Mouse (Mus musculus): Measurements from ENCODE around the gene Duoxa1. TPM values are rescaled to one million over a fixed set of nuclear protein-coding genes. Genes with fewer than 3 reads are reported as not detected.

Duoxa1 gene
- polyA plus RNA-seq, 1 experiment = 7.9 TPM

- no peak within 1 kb of the TSS for H3ac ChIP-seq (ENCODE audit: control insufficient read depth, insufficient read length, low read depth)
- no peaks in the 10 kb centered on the region for H3K79me3 ChIP-seq (ENCODE audit: low read depth)
- peaks cover 6% of the 10 kb centered on the region for H3K27me3 ChIP-seq (ENCODE audit: control insufficient read depth, insufficient read depth, insufficient read length)
- TF ChIP-seq FOSL1 (IDR thresholded peaks at IDR 0.05; ENCODE audit: insufficient read depth, low read length, poor library complexity, severe bottlenecking) (no peak), MYOD1 (IDR thresholded peaks at IDR 0.05; ENCODE audit: control insufficient read depth, insufficient read length, low read depth) (peak; percentile 19), USF1 (IDR thresholded peaks at IDR 0.05; ENCODE audit: low read depth) (no peak), CTCF (IDR thresholded peaks at IDR 0.05; ENCODE audit: control insufficient read depth, insufficient read depth, insufficient read length) (no peak), MYOG (IDR thresholded peaks at IDR 0.05; ENCODE audit: control insufficient read depth, extremely low read depth, insufficient read length) (no peak)
- H3K79me2 ChIP-seq (ENCODE audit: control insufficient read depth, insufficient read depth) = no peaks in the 10 kb centered on the region
- H3K36me3 ChIP-seq (ENCODE audit: control insufficient read depth, insufficient read depth) = no peaks in the 10 kb centered on the region
- no peak within 1 kb of the TSS for H3K4me3 ChIP-seq (ENCODE audit: insufficient read depth, poor library complexity, severe bottlenecking)
Observed at GRCm38 (mm10) chr2:122298596-122299490, 14.7 kb downstream of the Duoxa1 start, which contains the start of gene Duoxa2. Gene Duoxa2, plus strand, starts transcription at chr2:122298900.

- Histone ChIP-seq H3K36me3 (ENCODE audit: control insufficient read depth, insufficient read depth) (no peaks in the 10 kb centered on the region), H3K79me3 (ENCODE audit: low read depth) (no peaks in the 10 kb centered on the region), H3ac (ENCODE audit: control insufficient read depth, insufficient read length, low read depth) (no peak within 1 kb of the TSS), H3K79me2 (ENCODE audit: control insufficient read depth, insufficient read depth) (no peaks in the 10 kb centered on the region), H3K4me3 (ENCODE audit: insufficient read depth, poor library complexity, severe bottlenecking) (no peak within 1 kb of the TSS), H3K27me3 (ENCODE audit: control insufficient read depth, insufficient read depth, insufficient read length) (peaks cover 6% of the 10 kb centered on the region)
- TF ChIP-seq CEBPB (IDR thresholded peaks at IDR 0.05; ENCODE audit: low read depth) = no peak
- TF ChIP-seq MYOG (IDR thresholded peaks at IDR 0.05; ENCODE audit: control insufficient read depth, extremely low read depth, insufficient read length) = no peak
- TF ChIP-seq MYOD1 (IDR thresholded peaks at IDR 0.05; ENCODE audit: control insufficient read depth, insufficient read length, low read depth) = no peak
- TF ChIP-seq FOSL1 (IDR thresholded peaks at IDR 0.05; ENCODE audit: insufficient read depth, low read length, poor library complexity, severe bottlenecking) = no peak
- no peak for TF ChIP-seq MAX (IDR thresholded peaks at IDR 0.05)
- no peak for TF ChIP-seq USF1 (IDR thresholded peaks at IDR 0.05; ENCODE audit: low read depth)
- TF ChIP-seq CTCF (IDR thresholded peaks at IDR 0.05; ENCODE audit: control insufficient read depth, insufficient read depth, insufficient read length) = no peak
Observed at GRCm38 (mm10) chr2:122298096-122298499, 15.4 kb downstream of the Duoxa1 start, which contains the start of gene Duox2. Gene Duox2, minus strand, starts transcription at chr2:122298449.

GRCm38 (mm10) chr2:122297271-122298095, 16.0 kb downstream of the Duoxa1 start:
- TF ChIP-seq MAX (IDR thresholded peaks at IDR 0.05) = no peak
- no peak for TF ChIP-seq USF1 (IDR thresholded peaks at IDR 0.05; ENCODE audit: low read depth)
- no peak for TF ChIP-seq MYOG (IDR thresholded peaks at IDR 0.05; ENCODE audit: control insufficient read depth, extremely low read depth, insufficient read length)
- no peak for TF ChIP-seq CEBPB (IDR thresholded peaks at IDR 0.05; ENCODE audit: low read depth)
- TF ChIP-seq CTCF (IDR thresholded peaks at IDR 0.05; ENCODE audit: control insufficient read depth, insufficient read depth, insufficient read length) = no peak
- TF ChIP-seq MYOD1 (IDR thresholded peaks at IDR 0.05; ENCODE audit: control insufficient read depth, insufficient read length, low read depth) = no peak
- TF ChIP-seq FOSL1 (IDR thresholded peaks at IDR 0.05; ENCODE audit: insufficient read depth, low read length, poor library complexity, severe bottlenecking) = no peak
- Histone ChIP-seq H3K27me3 (ENCODE audit: control insufficient read depth, insufficient read depth, insufficient read length) (peaks cover 6% of the 10 kb centered on the region), H3K79me3 (ENCODE audit: low read depth) (no peaks in the 10 kb centered on the region), H3K4me3 (ENCODE audit: insufficient read depth, poor library complexity, severe bottlenecking) (no peak overlapping the region), H3K79me2 (ENCODE audit: control insufficient read depth, insufficient read depth) (no peaks in the 10 kb centered on the region), H3ac (ENCODE audit: control insufficient read depth, insufficient read length, low read depth) (no peak overlapping the region), H3K36me3 (ENCODE audit: control insufficient read depth, insufficient read depth) (no peaks in the 10 kb centered on the region)

GRCm38 (mm10) chr2:122294916-122295315, 18.6 kb downstream of the Duoxa1 start:
- no peak overlapping the region for H3ac ChIP-seq (ENCODE audit: control insufficient read depth, insufficient read length, low read depth)
- H3K27me3 ChIP-seq (ENCODE audit: control insufficient read depth, insufficient read depth, insufficient read length) = peaks cover 6% of the 10 kb centered on the region
- no peak overlapping the region for H3K4me3 ChIP-seq (ENCODE audit: insufficient read depth, poor library complexity, severe bottlenecking)
- H3K36me3 ChIP-seq (ENCODE audit: control insufficient read depth, insufficient read depth) = no peaks in the 10 kb centered on the region
- no peaks in the 10 kb centered on the region for H3K79me3 ChIP-seq (ENCODE audit: low read depth)
- H3K79me2 ChIP-seq (ENCODE audit: control insufficient read depth, insufficient read depth) = no peaks in the 10 kb centered on the region
- TF ChIP-seq CEBPB (IDR thresholded peaks at IDR 0.05; ENCODE audit: low read depth) (no peak), MYOD1 (IDR thresholded peaks at IDR 0.05; ENCODE audit: control insufficient read depth, insufficient read length, low read depth) (no peak), CTCF (IDR thresholded peaks at IDR 0.05; ENCODE audit: control insufficient read depth, insufficient read depth, insufficient read length) (no peak), MAX (IDR thresholded peaks at IDR 0.05) (no peak)

- Histone ChIP-seq H3K4me3 (ENCODE audit: insufficient read depth, poor library complexity, severe bottlenecking) (no peak overlapping the region), H3K36me3 (ENCODE audit: control insufficient read depth, insufficient read depth) (no peaks in the 10 kb centered on the region), H3K79me2 (ENCODE audit: control insufficient read depth, insufficient read depth) (no peaks in the 10 kb centered on the region), H3K79me3 (ENCODE audit: low read depth) (no peaks in the 10 kb centered on the region), H3K27me3 (ENCODE audit: control insufficient read depth, insufficient read depth, insufficient read length) (no peaks in the 10 kb centered on the region), H3ac (ENCODE audit: control insufficient read depth, insufficient read length, low read depth) (no peak overlapping the region)
- TF ChIP-seq MYOG (IDR thresholded peaks at IDR 0.05; ENCODE audit: control insufficient read depth, extremely low read depth, insufficient read length) (no peak), MAX (IDR thresholded peaks at IDR 0.05) (no peak), FOSL1 (IDR thresholded peaks at IDR 0.05; ENCODE audit: insufficient read depth, low read length, poor library complexity, severe bottlenecking) (no peak), CEBPB (IDR thresholded peaks at IDR 0.05; ENCODE audit: low read depth) (no peak), USF1 (IDR thresholded peaks at IDR 0.05; ENCODE audit: low read depth) (no peak), CTCF (IDR thresholded peaks at IDR 0.05; ENCODE audit: control insufficient read depth, insufficient read depth, insufficient read length) (no peak), MYOD1 (IDR thresholded peaks at IDR 0.05; ENCODE audit: control insufficient read depth, insufficient read length, low read depth) (no peak)
Observed at GRCm38 (mm10) chr2:122286137-122286536, 27.4 kb downstream of the Duoxa1 start.

Measured in C2C12 (cell line).